Mouse (Mus musculus): ENCODE measurements around the gene Slc34a3. TPM values are rescaled to one million over a fixed set of nuclear protein-coding genes. Genes with fewer than 3 reads are reported as not detected.

Slc34a3 gene
- total RNA-seq, 2 experiments from 2014 or later, result not detected

GRCm38 (mm10) chr2:25193330-25193770 is 40.8 kb downstream of the Slc34a3 start:
- DNase-seq, result peak; percentile 88

DNA sequence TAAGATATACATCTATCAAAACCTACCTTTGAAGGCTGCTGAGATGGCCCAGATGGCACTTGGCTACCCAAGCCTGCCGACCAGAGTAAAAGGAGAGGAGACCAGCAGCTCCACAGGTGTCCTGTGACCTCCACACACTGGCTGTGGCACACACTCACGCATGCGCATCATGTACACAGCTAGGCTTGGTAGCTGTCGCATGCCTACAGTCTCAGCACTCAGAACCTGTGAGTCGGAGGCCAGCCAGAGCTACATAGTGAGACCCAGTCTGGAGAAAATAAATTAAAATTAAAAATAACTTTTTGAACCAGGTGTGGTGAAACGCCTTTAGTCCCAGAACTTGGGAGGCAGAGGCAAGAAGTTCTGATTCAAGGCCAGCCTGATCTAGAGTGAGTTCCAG is 46.3 kb downstream of the Slc34a3 start:
- no peak for DNase-seq

- no peak for DNase-seq
These were observed 47.6 kb downstream of the Slc34a3 start for GRCm38 (mm10) chr2:25186575-25186930.

DNA sequence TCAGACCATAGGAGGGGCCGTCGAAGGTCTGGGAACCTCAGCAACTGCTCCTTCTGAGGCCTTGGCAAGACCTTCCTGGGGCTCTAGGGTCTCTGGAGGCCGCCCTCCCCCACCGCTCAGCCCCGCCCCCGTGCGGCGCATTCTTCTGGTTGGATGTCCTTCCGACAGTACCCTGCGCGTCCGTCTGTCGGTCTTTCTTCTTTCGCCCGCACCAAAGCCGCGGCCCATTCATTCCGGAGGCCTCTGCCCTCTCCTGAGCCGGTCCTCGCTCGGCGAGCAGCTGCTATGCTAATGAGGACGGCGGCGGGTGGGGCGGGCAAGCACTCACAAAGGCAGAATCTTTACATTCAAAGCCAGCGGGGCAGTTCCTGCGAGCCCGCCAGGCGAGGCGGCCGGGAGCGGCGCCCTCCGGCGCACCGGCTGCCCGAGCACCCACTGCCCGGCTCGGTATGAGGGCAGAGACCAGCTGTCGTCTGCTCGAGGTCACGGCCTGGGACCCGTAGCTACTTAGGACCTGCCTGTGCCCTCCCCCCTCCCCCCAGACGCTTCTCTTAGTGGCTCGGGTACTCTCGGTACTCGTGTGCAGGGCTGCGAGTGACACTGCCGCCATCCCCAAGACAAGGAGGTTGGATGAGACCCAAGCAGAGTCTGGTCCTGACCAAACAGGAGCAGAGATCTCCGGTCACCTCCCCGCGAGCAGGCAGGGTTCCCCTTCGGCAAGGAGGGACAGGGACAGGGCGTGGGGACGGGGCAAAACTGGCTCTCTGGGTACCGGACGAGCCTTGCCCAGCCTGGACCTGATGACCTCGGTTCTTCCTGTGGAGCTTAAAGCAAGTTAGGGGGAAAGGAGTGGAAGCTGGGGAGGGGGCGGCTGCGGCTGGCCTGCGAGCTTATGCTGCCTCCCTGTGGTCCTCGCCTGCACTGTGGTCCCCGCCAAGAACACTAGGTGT is 48.3 kb downstream of the Slc34a3 start:
- DNase-seq, result peak; percentile 68

GRCm38 (mm10) chr2:25184496-25184895 is 49.7 kb downstream of the Slc34a3 start:
- no peak for DNase-seq

DNA sequence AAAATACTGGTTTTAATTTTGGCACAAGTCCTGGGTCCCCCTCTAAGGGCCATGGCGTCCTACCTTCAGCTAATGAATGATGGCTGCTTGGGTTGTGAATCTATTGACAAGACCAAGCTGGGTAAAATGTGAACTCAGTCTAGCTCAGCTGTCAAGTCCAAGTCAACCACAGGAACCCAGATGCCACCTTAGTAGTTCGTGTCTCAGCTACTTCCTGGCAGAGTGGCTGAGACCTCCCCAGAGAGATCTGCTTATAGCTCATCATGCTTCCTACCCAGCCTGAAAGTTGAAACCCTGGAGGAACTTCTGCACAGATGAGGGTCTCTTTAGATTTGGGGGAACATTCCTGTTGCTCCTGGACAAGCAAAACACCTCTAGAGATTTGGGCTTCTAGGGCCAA is 50.8 kb downstream of the Slc34a3 start:
- no peak for DNase-seq

GRCm38 (mm10) chr2:25182664-25183063 is 51.5 kb downstream of the Slc34a3 start:
- DNase-seq, result no peak

DNA sequence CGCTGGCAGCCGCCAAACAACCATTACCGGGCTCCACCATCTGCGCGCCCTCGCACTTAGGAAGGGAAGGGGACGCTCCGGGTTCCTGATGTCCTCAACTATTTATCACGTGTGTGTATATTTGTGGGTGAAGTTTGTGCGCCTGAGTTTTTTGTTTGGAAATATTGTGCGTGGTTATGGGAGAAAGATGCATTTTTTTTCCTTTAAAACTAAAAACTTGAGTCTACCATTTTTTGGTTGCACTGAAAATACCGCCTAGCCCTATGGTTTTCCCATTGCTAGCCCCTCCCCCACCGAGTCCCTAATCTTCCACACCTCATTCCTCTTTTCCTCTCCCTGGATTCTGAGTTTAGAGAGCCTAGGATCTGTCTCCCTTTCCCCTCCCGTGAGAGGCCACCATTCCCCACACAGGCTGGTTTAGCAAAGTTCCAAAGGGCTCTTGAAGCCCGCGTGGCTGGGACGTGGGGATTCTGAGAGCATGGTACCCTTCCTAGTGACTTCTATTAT is 52.2 kb downstream of the Slc34a3 start:
- DNase-seq, result no peak

- peak; percentile 68 for DNase-seq
These were observed 52.9 kb downstream of the Slc34a3 start for GRCm38 (mm10) chr2:25180973-25181890.

DNA sequence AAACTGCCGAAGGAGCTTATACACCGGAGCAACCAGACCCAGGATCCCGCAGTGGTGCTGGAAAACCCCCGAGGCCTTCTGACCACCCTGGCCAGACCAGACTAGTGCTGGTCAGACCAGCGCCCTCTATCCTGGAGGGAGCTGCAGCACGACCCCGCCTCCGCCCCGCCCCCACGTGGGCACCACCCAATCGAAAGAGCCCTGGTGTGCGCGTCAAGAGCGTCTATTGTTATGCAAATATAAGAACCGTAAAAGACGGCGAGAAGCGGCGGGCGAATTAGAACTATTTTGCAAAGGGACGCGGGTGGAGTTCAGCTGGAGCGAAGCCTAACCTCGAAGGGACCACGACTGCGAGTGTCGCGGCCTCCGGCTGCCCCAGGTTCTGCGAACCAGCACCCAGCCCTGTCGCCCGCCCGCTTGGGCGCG is 53.7 kb downstream of the Slc34a3 start, which contains the start of gene Nrarp:
Gene Nrarp, plus strand, starts transcription at position 281 of the 426 bp plus-strand sequence.
- peak; percentile 96 for DNase-seq

DNA sequence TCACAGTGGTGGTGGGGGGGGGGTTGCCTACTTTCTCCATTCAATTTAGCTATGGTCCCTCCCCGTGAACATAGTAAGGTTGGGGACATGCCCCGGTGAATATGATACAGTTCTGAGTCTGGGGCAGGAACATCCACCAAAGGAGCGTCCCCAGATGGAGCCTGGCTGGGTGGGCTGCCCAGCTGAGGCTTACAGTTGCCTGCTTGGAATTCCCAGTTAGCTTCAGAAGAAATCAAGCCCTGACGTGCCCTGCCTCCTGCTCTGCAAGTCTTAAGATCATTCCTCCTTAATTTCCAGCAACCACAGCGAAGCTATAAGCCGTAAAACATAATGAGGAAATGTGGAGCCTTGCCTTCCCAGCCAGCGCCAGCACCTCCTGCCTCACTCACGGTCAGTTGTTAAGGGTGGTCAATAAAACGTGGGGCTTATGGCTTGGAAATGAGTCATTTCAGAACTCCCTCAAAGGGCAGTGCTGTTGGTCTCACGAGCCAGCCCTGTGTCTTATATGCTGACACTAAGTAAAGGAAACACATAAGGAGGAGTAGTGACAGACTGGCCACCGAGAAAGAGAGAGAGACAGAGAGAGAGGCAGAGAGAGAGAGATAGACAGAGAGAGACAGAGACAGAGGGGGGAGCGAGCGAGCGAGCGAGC is 54.5 kb downstream of the Slc34a3 start:
- DNase-seq, result no peak

Other genes with a start within 250 kb of the Slc34a3 start
- gene Nsmf, start 180.0 kb downstream of the Slc34a3 start, total RNA-seq (2021), result 10 to 100 TPM; 45.8 to 47.8 TPM
- not detected for gene Entpd8, start 154.1 kb downstream of the Slc34a3 start, total RNA-seq (2021)
- gene Noxa1, start 139.2 kb downstream of the Slc34a3 start, total RNA-seq (2021), result not detected
- 10 to 100 TPM; 31.2 to 33.4 TPM for gene Nrarp, start 53.6 kb downstream of the Slc34a3 start, total RNA-seq (2021)
- gene Tor4a, start 37.5 kb downstream of the Slc34a3 start, total RNA-seq (2021), result 1 to 10 TPM; 4.4 to 5.8 TPM
- gene Nelfb, start 22.9 kb downstream of the Slc34a3 start, total RNA-seq (2021), result 10 to 100 TPM; 43.4 to 44.5 TPM
- not detected for gene Stpg3, start 19.7 kb downstream of the Slc34a3 start, total RNA-seq (2021)
- gene Fam166a, start 15.6 kb downstream of the Slc34a3 start, total RNA-seq (2021), result not detected
- 100 to 1,000 TPM; 415 to 442 TPM for gene Tubb4b, start 9.7 kb downstream of the Slc34a3 start, total RNA-seq (2021)
- not detected for gene Rnf224, start 2.4 kb upstream of the Slc34a3 start, total RNA-seq (2021)
- gene Rnf208, start 7.9 kb upstream of the Slc34a3 start, total RNA-seq (2021), result 1 to 10 TPM; 1.5 to 3.0 TPM
- not detected for gene Cysrt1, start 8.1 kb upstream of the Slc34a3 start, total RNA-seq (2021)
- gene AL732309.1, start 12.5 kb upstream of the Slc34a3 start, total RNA-seq (2021), result 1 to 10 TPM; 1.3 to 1.8 TPM
- gene Tmem203, start 21.1 kb upstream of the Slc34a3 start, total RNA-seq (2021), result 10 to 100 TPM; 16.9 to 18.1 TPM
- 1 to 10 TPM; 4.9 to 5.7 TPM for gene Tprn, start 28.3 kb upstream of the Slc34a3 start, total RNA-seq (2021)
- gene Ssna1, start 38.1 kb upstream of the Slc34a3 start, total RNA-seq (2021), result 10 to 100 TPM; 60.0 to 62.0 TPM
- 10 to 100 TPM; 49.7 to 53.1 TPM for gene Anapc2, start 38.1 kb upstream of the Slc34a3 start, total RNA-seq (2021)
- gene Tmem210, start 53.8 kb upstream of the Slc34a3 start, total RNA-seq (2021), result not detected
- not detected for gene Lrrc26, start 55.6 kb upstream of the Slc34a3 start, total RNA-seq (2021)
- gene Grin1, start 84.8 kb upstream of the Slc34a3 start, total RNA-seq (2021), result not detected
- gene Man1b1, start 98.0 kb upstream of the Slc34a3 start, total RNA-seq (2021), result 10 to 100 TPM; 27.2 to 28.6 TPM
- gene Dpp7, start 122.0 kb upstream of the Slc34a3 start, total RNA-seq (2021), result 1 to 10 TPM; 4.7 to 5.2 TPM
- 1 to 10 TPM; 7.3 to 9.5 TPM for gene Uap1l1, start 131.3 kb upstream of the Slc34a3 start, total RNA-seq (2021)
- 10 to 100 TPM in 1 of 2 experiments, 1 to 10 TPM in 1; 8.7 to 10.8 TPM for gene Sapcd2, start 138.0 kb upstream of the Slc34a3 start, total RNA-seq (2021)
- gene Entpd2, start 161.5 kb upstream of the Slc34a3 start, total RNA-seq (2021), result 1 to 10 TPM; 5.7 to 8.5 TPM
- 10 to 100 TPM; 33.1 to 35.2 TPM for gene Npdc1, start 165.0 kb upstream of the Slc34a3 start, total RNA-seq (2021)
- under 1 TPM in 1 of 2 experiments, not detected in 1; 0.11 TPM for gene Fut7, start 188.9 kb upstream of the Slc34a3 start, total RNA-seq (2021)
- 10 to 100 TPM; 19.4 to 20.7 TPM for gene Abca2, start 194.3 kb upstream of the Slc34a3 start, total RNA-seq (2021)
- gene Clic3, start 222.5 kb upstream of the Slc34a3 start, total RNA-seq (2021), result 1 to 10 TPM; 2.8 to 4.1 TPM
- 10 to 100 TPM; 30.5 to 32.8 TPM for gene Paxx, start 226.7 kb upstream of the Slc34a3 start, total RNA-seq (2021)
- gene Ptgds, start 235.7 kb upstream of the Slc34a3 start, total RNA-seq (2021), result 100 to 1,000 TPM; 117 to 137 TPM

Data from heart, postnatal 4 days (tissue).